Mouse (Mus musculus): ENCODE measurements around the gene Slc25a29. TPM values are rescaled to one million over a fixed set of nuclear protein-coding genes. Genes with fewer than 3 reads are reported as not detected.
A peak's percentile ranks its signal among the peaks of the same experiment; 100 is the strongest.

The Slc25a29 gene
- polyA plus RNA-seq, 1 experiment from 2014 or later: 6.8 TPM

GRCm38 (mm10) chr12:108812463-108812862, 23.2 kb downstream of the Slc25a29 start:
- Histone ChIP-seq H3K36me3 (peaks cover 58% of the 10 kb centered on the region), H3K4me3 (no peak overlapping the region), H3K4me1 (peaks cover 11% of the 10 kb centered on the region), H3K27ac (no peak overlapping the region), H3K27me3 (ENCODE audit: insufficient read depth, poor library complexity, severe bottlenecking) (no peaks in the 10 kb centered on the region), H3K9me3 (no peaks in the 10 kb centered on the region)
- DNase-seq (ENCODE audit: low spot score): no peak
- 86% methylated on average over 6 of the region's 6 CpGs for WGBS

- Histone ChIP-seq H3K4me1 (peaks cover 11% of the 10 kb centered on the region), H3K4me3 (no peak overlapping the region), H3K27ac (no peak overlapping the region), H3K9me3 (no peaks in the 10 kb centered on the region), H3K27me3 (ENCODE audit: insufficient read depth, poor library complexity, severe bottlenecking) (no peaks in the 10 kb centered on the region), H3K36me3 (peaks cover 58% of the 10 kb centered on the region)
- WGBS: 61% methylated on average over 2 of the region's 2 CpGs
- DNase-seq (ENCODE audit: low spot score): no peak
Observed at GRCm38 (mm10) chr12:108811133-108811532, 24.6 kb downstream of the Slc25a29 start.

- Histone ChIP-seq H3K27ac (no peak overlapping the region), H3K36me3 (peaks cover 55% of the 10 kb centered on the region), H3K4me1 (peaks cover 11% of the 10 kb centered on the region), H3K9me3 (no peaks in the 10 kb centered on the region), H3K27me3 (ENCODE audit: insufficient read depth, poor library complexity, severe bottlenecking) (no peaks in the 10 kb centered on the region), H3K4me3 (no peak overlapping the region)
- 77% methylated on average over 7 of the region's 7 CpGs for WGBS
- no peak for DNase-seq (ENCODE audit: low spot score)
Observed at GRCm38 (mm10) chr12:108810309-108810708, 25.4 kb downstream of the Slc25a29 start.

GRCm38 (mm10) chr12:108809771-108810170, 25.9 kb downstream of the Slc25a29 start:
- Histone ChIP-seq H3K36me3 (peaks cover 49% of the 10 kb centered on the region), H3K27me3 (ENCODE audit: insufficient read depth, poor library complexity, severe bottlenecking) (no peaks in the 10 kb centered on the region), H3K9me3 (no peaks in the 10 kb centered on the region), H3K4me1 (peaks cover 11% of the 10 kb centered on the region), H3K27ac (no peak overlapping the region), H3K4me3 (no peak overlapping the region)
- no peak for DNase-seq (ENCODE audit: low spot score)
- WGBS: 66% methylated on average over 1 of the region's 1 CpGs

GRCm38 (mm10) chr12:108808465-108808864, 27.2 kb downstream of the Slc25a29 start:
- peaks cover 36% of the 10 kb centered on the region for H3K36me3 ChIP-seq
- no peak for DNase-seq (ENCODE audit: low spot score)
- H3K4me1 ChIP-seq: peaks cover 15% of the 10 kb centered on the region
- no peak overlapping the region for H3K27ac ChIP-seq
- H3K9me3 ChIP-seq: no peaks in the 10 kb centered on the region
- no peaks in the 10 kb centered on the region for H3K27me3 ChIP-seq (ENCODE audit: insufficient read depth, poor library complexity, severe bottlenecking)
- 63% methylated on average over 2 of the region's 2 CpGs for WGBS
- no peak overlapping the region for H3K4me3 ChIP-seq

GRCm38 (mm10) chr12:108804388-108804787, 31.3 kb downstream of the Slc25a29 start:
- no peak overlapping the region for H3K4me3 ChIP-seq
- H3K36me3 ChIP-seq: peaks cover 27% of the 10 kb centered on the region
- no peaks in the 10 kb centered on the region for H3K9me3 ChIP-seq
- no peak for DNase-seq (ENCODE audit: low spot score)
- H3K27me3 ChIP-seq (ENCODE audit: insufficient read depth, poor library complexity, severe bottlenecking): no peaks in the 10 kb centered on the region
- WGBS: 77% methylated on average over 2 of the region's 2 CpGs
- H3K4me1 ChIP-seq: peaks cover 44% of the 10 kb centered on the region
- H3K27ac ChIP-seq: no peak overlapping the region

GRCm38 (mm10) chr12:108801613-108802012, 34.1 kb downstream of the Slc25a29 start:
- Histone ChIP-seq H3K36me3 (peaks cover 5% of the 10 kb centered on the region; the same call in 1 of the 2 replicates), H3K4me1 (peaks cover 47% of the 10 kb centered on the region), H3K4me3 (no peak overlapping the region), H3K9me3 (no peaks in the 10 kb centered on the region), H3K27ac (no peak overlapping the region), H3K27me3 (ENCODE audit: insufficient read depth, poor library complexity, severe bottlenecking) (no peaks in the 10 kb centered on the region)
- WGBS: 84% methylated on average over 2 of the region's 2 CpGs
- no peak for DNase-seq (ENCODE audit: low spot score)

GRCm38 (mm10) chr12:108794979-108795537, 40.6 kb downstream of the Slc25a29 start:
- Histone ChIP-seq H3K27ac (peak overlapping the region; percentile 97; the same call in 1 of the 2 replicates), H3K4me3 (peak overlapping the region; percentile 99), H3K27me3 (ENCODE audit: insufficient read depth, poor library complexity, severe bottlenecking) (no peaks in the 10 kb centered on the region), H3K4me1 (peaks cover 24% of the 10 kb centered on the region), H3K9me3 (no peaks in the 10 kb centered on the region), H3K36me3 (0 out of 2 replicates have a peak, but pooled peaks cover under 1% of the 10 kb centered on the region)
- 11% methylated on average over 9 of the region's 9 CpGs for WGBS
- DNase-seq (ENCODE audit: low spot score): no peak

GRCm38 (mm10) chr12:108794078-108794711, 41.5 kb downstream of the Slc25a29 start:
- H3K4me3 ChIP-seq: peak overlapping the region; percentile 99
- WGBS: under 1% methylated on average over 91 of the region's 94 CpGs
- DNase-seq (ENCODE audit: low spot score): peak; percentile 90
- H3K36me3 ChIP-seq: no peaks in the 10 kb centered on the region
- no peaks in the 10 kb centered on the region for H3K9me3 ChIP-seq
- peaks cover 17% of the 10 kb centered on the region for H3K4me1 ChIP-seq
- H3K27ac ChIP-seq: peak overlapping the region; percentile 97
- H3K27me3 ChIP-seq (ENCODE audit: insufficient read depth, poor library complexity, severe bottlenecking): no peaks in the 10 kb centered on the region

- Histone ChIP-seq H3K4me3 (peak overlapping the region; percentile 99), H3K27me3 (ENCODE audit: insufficient read depth, poor library complexity, severe bottlenecking) (no peaks in the 10 kb centered on the region), H3K36me3 (no peaks in the 10 kb centered on the region), H3K4me1 (peaks cover 13% of the 10 kb centered on the region), H3K27ac (peak overlapping the region; percentile 97), H3K9me3 (no peaks in the 10 kb centered on the region)
- WGBS: under 1% methylated on average over 59 of the region's 71 CpGs
- no peak for DNase-seq (ENCODE audit: low spot score)
Observed at GRCm38 (mm10) chr12:108793453-108793941, 42.2 kb downstream of the Slc25a29 start.

GRCm38 (mm10) chr12:108792546-108793452, 42.9 kb downstream of the Slc25a29 start, which contains the start of gene Yy1:
Gene Yy1 (plus strand): TSS chr12:108792973.
- H3K4me3 ChIP-seq: peak within 1 kb of the TSS; percentile 99
- H3K36me3 ChIP-seq: no peaks in the 10 kb centered on the region
- DNase-seq (ENCODE audit: low spot score): peak; percentile 98
- WGBS: under 1% methylated on average over 113 of the region's 127 CpGs
- peak within 1 kb of the TSS; percentile 97 for H3K27ac ChIP-seq
- no peaks in the 10 kb centered on the region for H3K27me3 ChIP-seq (ENCODE audit: insufficient read depth, poor library complexity, severe bottlenecking)
- peaks cover 13% of the 10 kb centered on the region for H3K4me1 ChIP-seq
- H3K9me3 ChIP-seq: no peaks in the 10 kb centered on the region

- Histone ChIP-seq H3K4me1 (peaks cover 13% of the 10 kb centered on the region), H3K4me3 (peak overlapping the region; percentile 99), H3K27me3 (ENCODE audit: insufficient read depth, poor library complexity, severe bottlenecking) (no peaks in the 10 kb centered on the region), H3K36me3 (no peaks in the 10 kb centered on the region), H3K9me3 (no peaks in the 10 kb centered on the region), H3K27ac (peak overlapping the region; percentile 97)
- peak; percentile 91 for DNase-seq (ENCODE audit: low spot score)
- WGBS: under 1% methylated on average over 52 of the region's 52 CpGs
Observed at GRCm38 (mm10) chr12:108792152-108792545, 43.5 kb downstream of the Slc25a29 start.

Data from heart, embryonic 10.5 days (tissue).